ENCODE assay signal across 8 mouse cellular contexts in genomic region chr4:105316478-105317206, GRCm38 (mm10).
DNase-seq lines count a peak whose midpoint lies in the region; ATAC-seq lines count a peak whose summit lies in the region.

No protein-coding gene starts in this region.

- intact Hi-C loops in left cerebral cortex, postnatal 25 days (cut with DNase I) = loop anchor here (5.0 kb wide), 1 partner anchor 164 kb away; no protein-coding TSS in a partner anchor

- DNase-seq in gastrocnemius, adult 18-20 months (ENCODE audit: low spot score) = peak; percentile 66
- no peak for DNase-seq in gastrocnemius, postnatal 4 days (ENCODE audit: low spot score in 2 of 2)
- peak; percentile 5 for DNase-seq in c-Kit-positive CD71-positive TER-119-negative erythroid progenitor cells, embryonic 14.5 days (ENCODE audit: low read depth)
- peak; percentile 63 for DNase-seq in lung, postnatal 14 days
- peak; percentile 42 for DNase-seq in thymus, postnatal 0 days (ENCODE audit: low spot score)
- DNase-seq in cerebellum, adult 11-12 months = no peak
- DNase-seq in left cerebral cortex, postnatal 25 days (ENCODE audit: low spot score in 2 of 2) = no peak

- ATAC-seq in CD4-positive, CD25-positive, alpha-beta regulatory T cell, adult 4 months = peak; percentile 43

Comparison
In these comparisons a context has a peak if more than half of its experiments do, and no peak if none do; other contexts are left out.
1. DNase-seq: peak in gastrocnemius, adult 18-20 months (single experiment), c-Kit-positive CD71-positive TER-119-negative erythroid progenitor cells, embryonic 14.5 days (single experiment), lung, postnatal 14 days (single experiment) and thymus, postnatal 0 days (single experiment); none in gastrocnemius, postnatal 4 days (0 of 2), cerebellum, adult 11-12 months (single experiment) and left cerebral cortex, postnatal 25 days (0 of 2).